Mouse (Mus musculus) retina, postnatal 7 days (tissue): ENCODE results near the gene Tnpo2.
"Not testable (repeated sequence)": the region's sequence is repeated elsewhere in the genome, so short reads cannot be mapped to it uniquely, and the experiment has no call there.

Source experiments
- DNase-seq: peaks from one replicate; pipeline ENCODE4 v3.0.0-alpha.2; 2012; ENCODE audit warnings: low read depth, low spot score

The Tnpo2 gene

GRCm38 (mm10) chr8:85073041-85073612 lies 36.4 kb downstream of the Tnpo2 start:
- DNase-seq: no peak

DNA sequence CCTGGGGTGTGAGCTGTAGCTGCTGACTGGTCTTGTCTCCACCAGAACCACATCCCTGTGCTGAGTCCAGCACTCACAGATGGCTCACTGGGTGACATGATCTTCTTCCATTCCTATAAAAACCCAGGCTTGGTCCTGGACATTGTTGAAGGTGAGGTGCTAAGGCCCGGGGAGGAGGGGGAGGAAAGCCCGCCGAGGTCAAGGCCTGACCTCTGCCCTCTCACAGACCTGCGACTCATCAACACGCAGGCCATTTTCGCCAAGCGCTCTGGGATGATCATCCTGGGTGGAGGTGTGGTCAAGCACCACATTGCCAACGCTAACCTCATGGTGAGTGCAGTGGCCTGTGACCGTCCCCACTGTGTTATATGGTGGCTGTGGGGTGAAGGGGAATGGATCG lies 37.5 kb downstream of the Tnpo2 start:
- DNase-seq: no peak

DNA sequence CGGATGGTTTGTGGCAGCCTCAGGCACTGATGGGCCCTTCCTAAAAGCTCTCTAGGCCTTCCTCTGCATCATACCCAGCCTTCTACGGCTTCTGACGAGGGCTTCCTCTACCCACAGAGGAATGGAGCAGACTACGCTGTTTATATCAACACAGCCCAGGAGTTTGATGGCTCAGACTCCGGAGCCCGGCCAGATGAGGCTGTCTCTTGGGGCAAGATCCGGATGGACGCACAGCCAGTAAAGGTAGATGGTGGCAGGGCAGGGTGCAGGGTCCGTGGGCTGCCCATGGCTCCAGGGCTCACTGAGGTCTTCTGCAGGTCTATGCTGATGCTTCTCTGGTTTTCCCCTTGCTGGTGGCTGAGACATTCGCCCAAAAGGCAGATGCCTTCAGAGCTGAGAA lies 37.9 kb downstream of the Tnpo2 start:
- DNase-seq: no peak

GRCm38 (mm10) chr8:85076001-85076400 lies 39.3 kb downstream of the Tnpo2 start:
- DNase-seq: no peak

- peak; percentile 73 for DNase-seq
These were observed 40.3 kb downstream of the Tnpo2 start for GRCm38 (mm10) chr8:85076993-85077392.

DNA sequence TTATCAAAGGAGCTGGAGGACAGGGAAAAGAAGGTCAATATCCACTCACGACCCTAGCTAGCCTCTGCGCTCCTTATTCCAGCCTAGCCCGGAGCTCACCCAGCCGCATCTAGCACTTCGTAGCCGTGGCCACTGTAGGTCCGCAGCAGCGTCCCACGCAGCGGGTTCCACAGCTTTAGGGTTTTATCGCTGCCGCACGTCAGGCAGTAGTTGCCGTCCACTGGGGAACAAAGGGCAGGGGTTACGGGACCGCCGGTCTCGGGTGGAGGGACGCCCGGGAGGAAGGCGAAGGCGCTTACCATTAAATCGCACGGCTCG lies 43.5 kb downstream of the Tnpo2 start:
- DNase-seq: no peak

DNA sequence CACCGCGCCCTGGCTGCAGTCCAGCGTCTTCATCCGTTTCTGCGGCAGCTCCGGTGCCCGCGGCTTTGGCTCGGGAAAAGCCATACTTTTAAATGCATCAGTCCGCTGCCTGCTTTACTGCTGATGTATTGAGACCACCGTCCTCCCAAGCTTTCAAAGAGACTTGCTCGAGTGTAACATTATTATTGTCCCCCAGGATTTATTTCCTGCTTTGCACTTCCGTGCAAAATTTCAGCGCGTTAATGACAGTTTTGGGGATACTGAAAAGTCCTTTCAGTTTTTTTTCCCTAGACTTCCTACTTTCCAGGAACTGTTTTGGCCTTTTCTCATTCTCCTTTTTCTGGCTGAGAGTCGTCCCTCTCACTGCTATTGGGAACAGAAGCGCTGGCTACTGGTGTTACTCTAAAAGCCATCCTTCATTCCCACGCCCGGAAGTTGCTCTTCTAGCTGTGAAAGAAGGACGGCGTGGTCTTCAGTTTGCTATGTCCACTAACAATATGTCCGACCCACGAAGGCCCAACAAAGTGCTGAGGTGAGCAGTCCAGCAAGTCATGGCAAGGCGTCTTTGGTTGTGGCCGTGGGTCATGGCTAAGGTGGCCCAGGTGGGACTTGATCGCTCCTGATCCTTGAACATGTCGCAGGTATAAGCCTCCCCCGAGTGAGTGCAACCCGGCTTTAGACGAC lies 44.0 kb downstream of the Tnpo2 start, which contains the start of gene Wdr83os:
Gene Wdr83os, plus strand, starts transcription at position 209 of the 684 bp plus-strand sequence.
- DNase-seq: peak; percentile 67

- no peak for DNase-seq
These were observed 44.5 kb downstream of the Tnpo2 start, which contains the start of gene Wdr83 for GRCm38 (mm10) chr8:85081216-85081555. Wdr83 (minus strand) TSS chr8:85081306.

GRCm38 (mm10) chr8:85082169-85082568 lies 45.5 kb downstream of the Tnpo2 start:
- DNase-seq: not testable (repeated sequence)

- DNase-seq: peak; percentile 66
These were observed 46.5 kb downstream of the Tnpo2 start, which contains the start of gene Man2b1 for GRCm38 (mm10) chr8:85083108-85083813. Man2b1 (plus strand) TSS chr8:85083270.

- DNase-seq: no peak
These were observed 47.9 kb downstream of the Tnpo2 start for GRCm38 (mm10) chr8:85084633-85085032.

- DNase-seq: no peak
These were observed 49.5 kb downstream of the Tnpo2 start for GRCm38 (mm10) chr8:85086238-85086637.

- DNase-seq: no peak
These were observed 52.1 kb downstream of the Tnpo2 start for GRCm38 (mm10) chr8:85088771-85089170.

- DNase-seq: no peak
These were observed 54.1 kb downstream of the Tnpo2 start for GRCm38 (mm10) chr8:85090856-85091255.

DNA sequence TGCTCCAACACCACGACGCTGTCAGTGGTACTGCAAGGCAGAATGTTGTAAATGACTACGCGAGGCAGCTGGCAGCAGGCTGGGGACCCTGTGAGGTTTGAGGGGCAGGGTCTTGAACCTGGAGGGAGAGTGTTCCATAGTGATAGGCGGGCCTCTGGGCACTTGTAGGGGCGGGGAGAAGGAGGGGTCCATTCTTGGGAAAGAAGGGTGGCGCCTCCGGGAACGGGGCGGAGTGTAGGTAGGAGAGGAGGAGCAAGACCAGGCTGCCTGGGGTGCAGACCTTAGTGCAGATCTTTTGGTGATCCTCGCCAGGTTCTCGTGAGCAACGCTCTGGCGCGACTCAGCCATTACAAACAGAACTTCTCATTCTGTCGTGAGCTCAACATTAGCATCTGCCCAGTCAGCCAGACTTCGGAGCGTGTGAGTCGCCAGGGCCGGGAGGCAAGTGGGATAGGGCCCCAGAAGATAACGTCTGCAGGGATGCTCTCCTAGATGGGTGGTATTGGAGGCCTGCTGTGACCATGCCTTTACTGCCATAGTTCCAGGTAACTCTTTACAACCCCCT lies 54.9 kb downstream of the Tnpo2 start:
- no peak for DNase-seq

- no peak for DNase-seq
These were observed 58.3 kb downstream of the Tnpo2 start for GRCm38 (mm10) chr8:85095051-85095450.

DNA sequence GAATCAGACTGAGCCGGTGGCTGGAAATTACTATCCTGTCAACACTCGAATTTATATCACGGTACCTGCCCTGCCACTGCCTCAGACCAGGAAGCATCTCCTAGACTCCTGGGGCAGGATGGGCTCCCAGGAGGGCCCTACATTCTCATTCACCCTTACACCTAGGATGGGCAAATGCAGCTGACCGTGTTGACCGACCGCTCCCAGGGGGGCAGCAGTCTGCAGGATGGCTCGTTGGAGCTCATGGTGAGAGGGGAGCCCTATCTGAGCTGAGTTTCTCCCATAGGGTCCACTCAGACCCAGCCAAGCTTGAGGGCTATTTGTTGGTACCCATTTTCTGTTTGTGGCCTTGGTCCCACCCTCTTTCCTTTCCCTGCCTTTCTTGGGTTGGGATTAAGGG lies 58.9 kb downstream of the Tnpo2 start:
- DNase-seq: no peak

- DNase-seq: no peak
These were observed 59.5 kb downstream of the Tnpo2 start for GRCm38 (mm10) chr8:85096196-85096595.

GRCm38 (mm10) chr8:85096850-85097249 lies 60.1 kb downstream of the Tnpo2 start:
- no peak for DNase-seq

DNA sequence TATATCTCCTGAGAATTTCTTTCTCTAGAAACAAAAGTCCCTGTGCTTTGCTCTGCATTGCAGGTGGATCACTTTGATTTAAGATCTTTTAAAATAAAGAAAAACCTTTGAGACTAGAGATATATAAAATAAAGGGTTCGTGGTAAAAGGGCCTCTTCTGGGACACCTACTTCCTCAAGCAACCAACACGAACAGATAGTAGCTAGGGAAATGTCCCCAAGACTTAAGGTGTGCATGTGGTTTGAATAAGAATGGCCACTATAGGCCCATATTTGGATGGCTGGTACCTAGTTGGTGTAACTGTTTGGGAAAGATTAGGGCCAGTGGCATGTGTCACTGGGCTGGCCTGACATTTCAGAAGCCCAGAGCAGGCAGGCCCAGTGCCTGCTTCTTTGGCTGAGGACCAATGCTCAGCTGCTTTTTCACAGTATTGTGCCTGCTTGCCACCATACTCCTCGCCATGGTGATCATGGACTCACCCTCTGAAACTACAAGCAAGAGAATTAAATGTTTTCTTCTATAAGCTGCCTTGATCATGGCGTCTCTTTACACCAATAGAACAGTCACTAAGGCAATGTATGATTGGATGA lies 63.5 kb downstream of the Tnpo2 start:
- DNase-seq: no peak
